8 mouse cellular contexts compared by ENCODE assay signal in genomic region chr5:53998743-53999460, GRCm38 (mm10). TPM values are rescaled to one million over a fixed set of nuclear protein-coding genes. Genes with fewer than 3 reads are reported as not detected.
A peak's percentile ranks its signal among the peaks of the same experiment; 100 is the strongest.
DNase-seq lines count a peak whose midpoint lies in the region; ATAC-seq and TF ChIP-seq lines count a peak whose summit lies in the region.

No protein-coding gene starts in this region.

- peaks cover 16% of the 10 kb centered on the region for H3K4me1 ChIP-seq in embryonic facial prominence, embryonic 13.5 days
- H3K4me1 ChIP-seq in heart, adult 2 months (ENCODE audit: control insufficient read depth, insufficient read depth, low read length), result peaks cover 3% of the 10 kb centered on the region
- H3K4me1 ChIP-seq in liver, embryonic 11.5 days (replicated peaks; ENCODE audit: control insufficient read depth, insufficient read depth, low read length), result peaks cover 14% of the 10 kb centered on the region

- intact Hi-C loops in heart, adult 2 months (cut with DNase I), result loop anchor here (1.0 to 5.0 kb wide), 5 partner anchors 48 to 187 kb away; no protein-coding TSS in a partner anchor

- peak; percentile 63 for DNase-seq in 416B (ENCODE audit: low read depth)
- peak; percentile 57 for DNase-seq in adrenal gland, postnatal 25 days
- peak; percentile 80 for DNase-seq in heart, adult 2 months
- peak; percentile 35 to 49 for DNase-seq in kidney, adult 8-10 months
- peak; percentile 74 for DNase-seq in liver, embryonic 11.5 days (ENCODE audit: low spot score)
- DNase-seq in naive thymus-derived CD4-positive, alpha-beta T cell, adult 2 months (ENCODE audit: low read depth), result peak; percentile 72
- DNase-seq in splenic B cell, adult 2 months (ENCODE audit: low read depth, low spot score), result peak; percentile 75

- ATAC-seq in embryonic facial prominence, embryonic 13.5 days (ENCODE audit: insufficient number of reproducible peaks, insufficient read depth, low FRiP score, low TSS enrichment, low read depth), result peak; percentile 38
- ATAC-seq in liver, embryonic 11.5 days (replicated peaks; ENCODE audit: low FRiP score), result peak; percentile 55

- no peak for TF ChIP-seq EP300 in heart, adult 2 months (IDR thresholded peaks at IDR 0.05; ENCODE audit: insufficient read depth, low read depth, low read length)

- H3K79me2 ChIP-seq in heart, adult 2 months (replicated peaks; ENCODE audit: control insufficient read depth, insufficient read depth, low read length), result peaks cover 2% of the 10 kb centered on the region; the same call in 1 of the 2 replicates

- TF ChIP-seq CTCF in heart, adult 2 months (IDR thresholded peaks at IDR 0.05), result peak; percentile 30; the same call in 1 of the 2 replicates

- no peak for TF ChIP-seq POLR2A in heart, adult 2 months (IDR thresholded peaks at IDR 0.05; ENCODE audit: insufficient read depth, low read depth, low read length)

- H3K27me3 ChIP-seq in embryonic facial prominence, embryonic 13.5 days, result no peaks in the 10 kb centered on the region
- H3K27me3 ChIP-seq in heart, adult 2 months (ENCODE audit: control insufficient read depth, insufficient read depth, low read length), result no peaks in the 10 kb centered on the region
- no peaks in the 10 kb centered on the region for H3K27me3 ChIP-seq in liver, embryonic 11.5 days (replicated peaks; ENCODE audit: control insufficient read depth, insufficient read depth, low read length)
- no peaks in the 10 kb centered on the region for H3K27me3 ChIP-seq in splenic B cell, adult 2 months (ENCODE audit: control insufficient read depth, insufficient read depth, low read length, poor library complexity, severe bottlenecking)

- peak overlapping the region; percentile 90 for H3K9ac ChIP-seq in embryonic facial prominence, embryonic 13.5 days
- peak overlapping the region; percentile 95 for H3K9ac ChIP-seq in heart, adult 2 months (ENCODE audit: low read depth, low read length)
- peak overlapping the region; percentile 85 for H3K9ac ChIP-seq in liver, embryonic 11.5 days (ENCODE audit: low read depth, low read length)

- peak overlapping the region; percentile 97 for H3K4me3 ChIP-seq in embryonic facial prominence, embryonic 13.5 days
- peak overlapping the region; percentile 85 for H3K4me3 ChIP-seq in heart, adult 2 months
- peak overlapping the region; percentile 80 for H3K4me3 ChIP-seq in liver, embryonic 11.5 days (ENCODE audit: low read depth, low read length)

- no peaks in the 10 kb centered on the region for H3K9me3 ChIP-seq in embryonic facial prominence, embryonic 13.5 days
- H3K9me3 ChIP-seq in liver, embryonic 11.5 days (ENCODE audit: control insufficient read depth, low read length), result no peaks in the 10 kb centered on the region

- WGBS in embryonic facial prominence, embryonic 13.5 days, result 0% methylated on average over 67 of the region's 76 CpGs
- WGBS in heart, adult 2 months, result under 1% methylated on average over 76 of the region's 76 CpGs
- WGBS in liver, embryonic 11.5 days, result 0% methylated on average over 75 of the region's 76 CpGs

- H3K36me3 ChIP-seq in embryonic facial prominence, embryonic 13.5 days, result no peaks in the 10 kb centered on the region
- peaks cover 7% of the 10 kb centered on the region for H3K36me3 ChIP-seq in heart, adult 2 months (ENCODE audit: control insufficient read depth, insufficient read depth, low read length)
- H3K36me3 ChIP-seq in liver, embryonic 11.5 days (ENCODE audit: control insufficient read depth, insufficient read depth, low read length), result no peaks in the 10 kb centered on the region
- no peaks in the 10 kb centered on the region for H3K36me3 ChIP-seq in splenic B cell, adult 2 months (ENCODE audit: control insufficient read depth, insufficient read depth, low read length, poor library complexity, severe bottlenecking)

- peak overlapping the region; percentile 70 for H3K4me2 ChIP-seq in embryonic facial prominence, embryonic 13.5 days
- H3K4me2 ChIP-seq in liver, embryonic 11.5 days, result peak overlapping the region; percentile 94

- H3K27ac ChIP-seq in embryonic facial prominence, embryonic 13.5 days, result peak overlapping the region; percentile 94
- H3K27ac ChIP-seq in heart, adult 2 months, result peak overlapping the region; percentile 95
- H3K27ac ChIP-seq in liver, embryonic 11.5 days (ENCODE audit: low read depth, low read length), result peak overlapping the region; percentile 83

RNA-seq across cellular contexts. Expression of gene Stim2, which starts 0.6 kb away (rescaled TPM):
- total RNA-seq in adrenal gland, postnatal 25 days (2021), result 26.3 and 31.5 TPM in 2 replicates
- polyA plus RNA-seq in embryonic facial prominence, embryonic 13.5 days (2015; fragmentation: Nextera tagmentation; extraction: Ambion mirVana), result 14.8 and 16.4 TPM in 2 replicates
- 10 to 100 TPM; 16.5 to 17.2 TPM for total RNA-seq in heart, adult 2 months (2021)
- 8.2 and 11.5 TPM in 2 replicates for polyA plus RNA-seq in heart, adult 2 months (2012; rRNA removed)
- 12.0 and 13.2 TPM in 2 replicates for polyA plus RNA-seq in liver, embryonic 11.5 days (2014; fragmentation: Nextera tagmentation; extraction: Ambion mirVana)

Comparison
In these comparisons a context has a peak if more than half of its experiments do, and no peak if none do; other contexts are left out.
1. Peak in every context shown above with its lines: DNase-seq, ATAC-seq, H3K4me3 ChIP-seq and H3K27ac ChIP-seq.